Mouse (Mus musculus): Measurements from ENCODE around the gene Ppip5k1.
A peak's percentile ranks its signal among the peaks of the same experiment; 100 is the strongest.

The Ppip5k1 gene

GRCm38 (mm10) chr2:121298131-121298530 lies 57.1 kb downstream of the Ppip5k1 start:
- no peak for DNase-seq

- DNase-seq, result no peak
Measured at GRCm38 (mm10) chr2:121297701-121298100, 57.5 kb downstream of the Ppip5k1 start.

- no peak for DNase-seq
Measured at GRCm38 (mm10) chr2:121296754-121297231, 58.4 kb downstream of the Ppip5k1 start.

- peak; percentile 56 for DNase-seq
Measured at GRCm38 (mm10) chr2:121295608-121296571, 59.3 kb downstream of the Ppip5k1 start.

- DNase-seq, result no peak
Measured at GRCm38 (mm10) chr2:121294753-121295607, 60.2 kb downstream of the Ppip5k1 start.

GRCm38 (mm10) chr2:121294182-121294581 lies 61.0 kb downstream of the Ppip5k1 start:
- no peak for DNase-seq

- DNase-seq, result no peak
Measured at GRCm38 (mm10) chr2:121292316-121293013, 62.7 kb downstream of the Ppip5k1 start.

- peak; percentile 29 for DNase-seq
Measured at GRCm38 (mm10) chr2:121289730-121290540, 65.3 kb downstream of the Ppip5k1 start.

GRCm38 (mm10) chr2:121288901-121289729 lies 66.1 kb downstream of the Ppip5k1 start, which contains the start of gene Map1a:
TSS of gene Map1a (plus strand) at chr2:121289600.
- DNase-seq, result peak; percentile 89

GRCm38 (mm10) chr2:121287850-121288249 lies 67.3 kb downstream of the Ppip5k1 start:
- DNase-seq, result no peak

- DNase-seq, result no peak
Measured at GRCm38 (mm10) chr2:121271928-121272516, 83.2 kb downstream of the Ppip5k1 start.

- DNase-seq, result peak; percentile 94
Measured at GRCm38 (mm10) chr2:121271236-121271927, 83.8 kb downstream of the Ppip5k1 start, which contains the start of gene Trp53bp1. TSS of gene Trp53bp1 (minus strand) at chr2:121271407.

- no peak for DNase-seq
Measured at GRCm38 (mm10) chr2:121270521-121271235, 84.5 kb downstream of the Ppip5k1 start.

- no peak for DNase-seq
Measured at GRCm38 (mm10) chr2:121268446-121268845, 86.8 kb downstream of the Ppip5k1 start.

All from thymus, postnatal 14 days (tissue).